Mouse (Mus musculus) heart, embryonic 16.5 days (tissue): ENCODE results near the gene Efcab5. TPM values are rescaled to one million over a fixed set of nuclear protein-coding genes. Genes with fewer than 3 reads are reported as not detected.

Experiments used
- microRNA counts: library from miRNA; unstranded; fragments of <30 nt; microRNA quantifications from one replicate; lab custom pipeline; 2016
- microRNA-seq: library from miRNA; unstranded; fragments of <30 nt; microRNA quantifications from one replicate; pipeline ENCODE4, GENCODE M21; 2017
- polyA plus RNA-seq: library from polyadenylated mRNA; unstranded; fragments of >200 nt; fragmentation: Nextera tagmentation; extraction: Ambion mirVana; gene quantifications from 2 replicates; pipeline ENCODE4 v1.2.1, GENCODE M21; 2015

Efcab5 gene
- polyA plus RNA-seq, 1 experiment from 2014 or later = 0.35 TPM

MicroRNAs encoded within 50 kb of the gene (microRNA counts, 519-probe panel; counts per million panel counts)
- microRNA mmu-miR-423-3p (lab: Ali Mortazavi, UCI) = 2,812 counts per million, percentile 72 among the panel's probes with 10 or more counts
- 2,759 counts per million, percentile 72 among the panel's probes with 10 or more counts for microRNA mmu-miR-423-5p (lab: Ali Mortazavi, UCI)

Small RNAs within 50 kb of the gene (microRNA-seq; reads per million reads assigned to microRNA genes)
- 4,367 reads per million, percentile 92 among the genes with 10 or more reads in this experiment for gene Mir423

Other genes starting within 250 kb of the Efcab5 start
- gene Slc6a4, start 190.4 kb downstream of the Efcab5 start, polyA plus RNA-seq = 0.58 and 0.70 TPM in 2 replicates
- 45.2 and 50.1 TPM in 2 replicates for gene Nsrp1, start 110.5 kb downstream of the Efcab5 start, polyA plus RNA-seq
- gene Ssh2, start 27.3 kb upstream of the Efcab5 start, polyA plus RNA-seq = 25.1 and 25.5 TPM in 2 replicates